Comparison of ENCODE assay signal across 13 mouse cellular contexts in the genomic region with DNA sequence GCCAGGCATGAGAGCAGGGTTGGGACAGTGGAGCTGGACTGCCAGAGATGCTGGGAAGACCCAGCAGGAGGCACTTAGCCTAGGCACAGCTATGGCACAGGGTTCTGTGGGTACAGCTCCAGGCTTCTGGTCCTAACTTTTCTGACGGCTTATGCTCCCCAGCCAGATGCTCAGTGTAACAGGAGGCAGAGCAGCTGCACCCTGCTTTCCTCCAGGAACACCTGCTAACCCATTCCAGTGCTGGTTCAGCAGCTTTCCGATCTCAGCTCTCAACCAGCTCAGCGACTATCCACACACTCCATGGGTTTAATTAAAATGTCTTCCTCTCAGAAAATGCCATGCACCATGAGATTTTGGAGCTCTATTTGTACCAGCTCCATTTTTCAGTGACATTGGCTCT.
"Had no signal": no experiment of that assay in that cellular context is flagged by ENCODE, and none has a peak within 500 bp of the region (broad histone marks: within the 10 kb centered on the region; RNA-seq: fewer than 3 reads in every experiment).

No protein-coding gene starts in this region.

- H3K4me1 ChIP-seq: lung, embryonic 15.5 days; midbrain, embryonic 15.5 days; neural tube, embryonic 13.5 days had no signal

- H3K9me3 ChIP-seq: lung, embryonic 15.5 days; megakaryocyte, embryonic 14.5 days; midbrain, embryonic 15.5 days; neural tube, embryonic 13.5 days had no signal

- ATAC-seq: intestine, postnatal 0 days; midbrain, embryonic 15.5 days had no signal

- DNase-seq: kidney, adult 8-10 months; kidney, postnatal 25 days; lung, postnatal 14 days; right cerebral cortex, postnatal 14 days; thymus, adult 2 months; thymus, postnatal 25 days had no signal

- H3K27ac ChIP-seq: lung, embryonic 15.5 days; macrophage; midbrain, embryonic 15.5 days; neural tube, embryonic 13.5 days had no signal

- H3K4me3 ChIP-seq: lung, embryonic 15.5 days; megakaryocyte, embryonic 14.5 days; midbrain, embryonic 15.5 days; neural tube, embryonic 13.5 days had no signal

- H3K9ac ChIP-seq: lung, embryonic 15.5 days; midbrain, embryonic 15.5 days; neural tube, embryonic 13.5 days had no signal

- H3K4me2 ChIP-seq: lung, embryonic 15.5 days; midbrain, embryonic 11.5 days; midbrain, embryonic 15.5 days; neural tube, embryonic 13.5 days had no signal

- H3K27me3 ChIP-seq: lung, embryonic 15.5 days; megakaryocyte, embryonic 14.5 days; midbrain, embryonic 15.5 days; neural tube, embryonic 13.5 days had no signal
